Mouse (Mus musculus) spleen, adult 12 weeks (tissue): ENCODE results near the gene Ptpn5.

ENCODE experiments used
- DNase-seq: peaks from one replicate; pipeline ENCODE4 v3.0.0; 2022; ENCODE audit warnings: low spot score

Ptpn5 gene

GRCm38 (mm10) chr7:47111121-47111520 is 22.4 kb downstream of the Ptpn5 start:
- no peak for DNase-seq

- no peak for DNase-seq
These were observed 23.0 kb downstream of the Ptpn5 start for GRCm38 (mm10) chr7:47110511-47110910.

DNA sequence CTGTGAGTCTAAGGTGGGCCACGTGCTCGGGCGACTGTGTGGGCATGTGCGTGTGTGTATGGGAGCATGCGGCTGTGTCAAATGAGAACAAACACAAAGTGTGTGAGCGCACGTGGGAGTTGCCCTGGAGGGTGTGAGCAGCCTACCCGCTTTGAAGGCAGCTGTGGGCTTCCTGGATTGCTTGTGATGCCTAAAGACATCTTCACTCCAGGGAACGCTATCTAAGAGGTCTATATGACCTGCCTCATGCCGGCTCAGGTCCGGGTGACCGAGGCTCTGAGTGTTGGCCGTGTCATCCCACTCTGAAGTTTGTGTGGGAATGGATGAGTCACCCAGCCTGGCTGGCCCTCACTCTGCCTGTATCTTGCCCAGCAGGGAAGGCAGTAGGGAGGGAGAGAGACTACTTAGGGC is 24.7 kb downstream of the Ptpn5 start:
- DNase-seq, result no peak

DNA sequence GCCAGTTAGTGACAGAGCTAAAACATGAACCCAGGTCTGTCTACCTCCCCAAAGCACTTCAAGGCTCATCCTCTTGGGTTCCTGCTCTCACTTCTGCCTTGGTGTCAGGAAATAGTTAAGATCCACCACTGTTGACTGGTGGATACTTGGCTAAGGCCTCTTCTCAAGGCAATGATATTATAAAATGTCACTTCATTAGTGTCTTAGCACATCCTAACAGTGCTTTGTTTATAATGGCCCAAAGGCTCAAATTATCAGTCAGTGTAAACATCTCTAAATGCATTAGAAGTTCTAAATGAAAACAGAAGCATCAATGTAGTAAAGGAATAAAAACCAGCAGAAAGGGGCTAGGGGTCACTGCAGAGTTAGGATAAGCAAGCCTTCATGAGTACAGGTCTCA is 26.5 kb downstream of the Ptpn5 start:
- DNase-seq, result no peak

DNA sequence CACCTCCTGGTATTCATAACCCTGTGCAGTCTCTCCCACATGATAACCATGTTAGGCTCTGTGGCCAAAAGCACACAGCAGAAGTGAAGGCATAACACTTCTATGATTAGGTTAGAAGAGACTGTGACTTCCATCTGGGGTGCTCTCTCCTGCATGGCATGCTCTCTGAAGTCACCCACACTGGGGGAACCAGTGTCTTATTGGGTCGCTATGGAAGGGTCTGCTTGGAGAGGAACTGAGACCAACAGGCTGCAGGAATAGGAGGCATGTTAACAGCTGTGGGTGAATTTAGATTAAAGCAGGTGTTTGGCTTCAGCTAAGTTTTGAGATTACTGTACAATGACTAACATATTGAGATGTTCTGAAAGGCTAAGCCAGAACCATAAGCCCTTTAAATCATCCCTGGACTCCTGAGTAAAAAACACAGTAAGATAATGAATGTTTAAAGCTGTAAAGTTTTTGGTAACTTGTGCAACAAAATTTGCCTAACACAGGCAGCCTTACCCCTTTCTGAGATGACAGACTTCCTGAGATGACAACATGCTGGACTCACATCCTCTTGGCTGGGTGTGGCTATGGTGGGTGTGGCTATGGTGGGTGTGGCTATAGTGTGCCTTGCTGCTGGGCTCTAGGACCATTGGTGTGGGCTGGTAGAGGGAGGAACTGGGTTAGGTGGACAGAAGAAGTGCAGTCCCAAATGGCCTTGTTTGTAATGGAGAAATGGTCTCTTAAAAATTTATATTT is 29.6 kb downstream of the Ptpn5 start:
- no peak for DNase-seq

- DNase-seq, result no peak
These were observed 30.5 kb downstream of the Ptpn5 start for GRCm38 (mm10) chr7:47102970-47103369.

- no peak for DNase-seq
These were observed 32.9 kb downstream of the Ptpn5 start for GRCm38 (mm10) chr7:47100615-47101014.

- no peak for DNase-seq
These were observed 34.2 kb downstream of the Ptpn5 start for GRCm38 (mm10) chr7:47099306-47099705.

- DNase-seq, result no peak
These were observed 35.4 kb downstream of the Ptpn5 start for GRCm38 (mm10) chr7:47098044-47098443.

GRCm38 (mm10) chr7:47094969-47095368 is 38.5 kb downstream of the Ptpn5 start:
- no peak for DNase-seq

DNA sequence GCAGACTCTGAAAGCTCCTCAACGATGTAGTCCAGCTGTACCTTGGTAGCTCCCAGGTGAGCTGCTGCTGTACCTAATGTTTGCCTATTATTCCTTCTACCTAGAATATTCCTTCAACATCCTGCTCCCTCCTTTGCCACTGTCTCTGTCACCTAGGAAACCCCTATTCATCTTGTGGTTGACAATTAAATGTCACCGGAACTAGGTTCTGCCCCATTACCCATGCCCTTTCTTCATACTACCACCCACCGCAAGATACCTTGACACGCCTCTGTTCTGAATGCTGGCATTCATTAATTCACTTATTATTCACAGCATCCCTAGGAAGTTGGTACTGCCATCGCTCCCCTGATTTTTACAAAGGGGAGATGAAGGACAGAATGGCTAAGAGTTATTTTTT is 39.5 kb downstream of the Ptpn5 start:
- DNase-seq, result no peak

- no peak for DNase-seq
These were observed 48.4 kb downstream of the Ptpn5 start for GRCm38 (mm10) chr7:47085075-47085474.

DNA sequence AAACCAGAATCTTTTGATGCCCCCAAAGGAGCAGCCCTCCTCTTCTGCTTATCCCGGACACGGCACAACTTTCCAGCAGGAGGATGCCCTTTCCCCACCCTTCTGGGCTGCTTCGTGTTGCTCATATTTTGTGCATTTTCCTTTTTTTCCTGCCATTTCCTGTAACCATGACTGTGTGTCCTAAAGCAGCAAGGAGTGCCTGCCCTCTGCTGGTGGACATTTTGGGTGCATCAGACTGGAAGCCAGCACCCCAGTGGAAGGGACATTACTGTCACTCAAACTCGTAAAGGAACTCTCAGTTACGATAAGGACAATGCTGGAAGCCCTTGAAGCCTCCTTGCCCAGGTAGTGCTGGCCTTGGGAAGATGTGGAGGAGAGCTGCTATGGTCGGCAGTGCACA is 52.2 kb downstream of the Ptpn5 start:
- DNase-seq, result peak; percentile 22

GRCm38 (mm10) chr7:47080868-47081267 is 52.6 kb downstream of the Ptpn5 start:
- DNase-seq, result no peak

GRCm38 (mm10) chr7:47077451-47077850 is 56.0 kb downstream of the Ptpn5 start:
- DNase-seq, result peak; percentile 8

DNA sequence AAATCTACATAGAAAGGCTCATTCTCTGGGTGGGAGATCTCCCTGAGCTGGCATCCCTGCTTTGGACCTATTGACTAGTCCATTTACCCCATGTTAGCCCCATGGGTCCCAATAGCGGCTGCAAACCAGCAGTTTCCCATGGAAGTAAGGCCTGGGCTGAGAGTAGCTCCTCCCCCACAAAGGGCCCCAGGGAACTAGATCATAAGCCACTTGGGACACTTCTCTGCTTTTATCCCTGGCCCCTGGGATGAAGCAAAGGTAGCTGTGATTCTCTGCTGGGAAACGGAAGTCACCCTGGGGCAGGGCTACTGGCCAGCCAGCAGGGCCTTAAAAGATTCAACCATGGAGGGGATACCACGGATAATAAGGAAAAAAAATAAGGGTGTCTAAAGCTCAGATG is 56.8 kb downstream of the Ptpn5 start:
- no peak for DNase-seq

DNA sequence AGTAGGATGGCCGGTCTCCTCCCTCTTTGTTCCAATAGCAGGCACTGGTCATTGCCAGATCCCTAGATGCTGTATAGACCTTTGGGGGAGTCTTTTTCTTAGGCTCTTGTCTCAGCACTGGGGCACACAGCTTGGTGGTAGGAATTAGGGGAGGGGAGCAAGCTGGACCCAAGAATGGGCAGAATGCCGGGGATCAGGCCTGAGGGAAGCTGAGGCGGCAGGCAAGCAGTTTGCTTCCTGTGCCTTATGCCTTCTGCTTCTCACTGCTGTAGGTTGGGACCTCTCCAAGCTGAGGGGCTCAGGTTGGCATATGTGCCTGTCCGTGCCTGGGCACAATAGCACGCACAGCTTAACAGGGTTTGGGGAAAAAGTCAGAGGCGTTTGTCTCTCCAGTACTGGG is 57.3 kb downstream of the Ptpn5 start:
- no peak for DNase-seq

DNA sequence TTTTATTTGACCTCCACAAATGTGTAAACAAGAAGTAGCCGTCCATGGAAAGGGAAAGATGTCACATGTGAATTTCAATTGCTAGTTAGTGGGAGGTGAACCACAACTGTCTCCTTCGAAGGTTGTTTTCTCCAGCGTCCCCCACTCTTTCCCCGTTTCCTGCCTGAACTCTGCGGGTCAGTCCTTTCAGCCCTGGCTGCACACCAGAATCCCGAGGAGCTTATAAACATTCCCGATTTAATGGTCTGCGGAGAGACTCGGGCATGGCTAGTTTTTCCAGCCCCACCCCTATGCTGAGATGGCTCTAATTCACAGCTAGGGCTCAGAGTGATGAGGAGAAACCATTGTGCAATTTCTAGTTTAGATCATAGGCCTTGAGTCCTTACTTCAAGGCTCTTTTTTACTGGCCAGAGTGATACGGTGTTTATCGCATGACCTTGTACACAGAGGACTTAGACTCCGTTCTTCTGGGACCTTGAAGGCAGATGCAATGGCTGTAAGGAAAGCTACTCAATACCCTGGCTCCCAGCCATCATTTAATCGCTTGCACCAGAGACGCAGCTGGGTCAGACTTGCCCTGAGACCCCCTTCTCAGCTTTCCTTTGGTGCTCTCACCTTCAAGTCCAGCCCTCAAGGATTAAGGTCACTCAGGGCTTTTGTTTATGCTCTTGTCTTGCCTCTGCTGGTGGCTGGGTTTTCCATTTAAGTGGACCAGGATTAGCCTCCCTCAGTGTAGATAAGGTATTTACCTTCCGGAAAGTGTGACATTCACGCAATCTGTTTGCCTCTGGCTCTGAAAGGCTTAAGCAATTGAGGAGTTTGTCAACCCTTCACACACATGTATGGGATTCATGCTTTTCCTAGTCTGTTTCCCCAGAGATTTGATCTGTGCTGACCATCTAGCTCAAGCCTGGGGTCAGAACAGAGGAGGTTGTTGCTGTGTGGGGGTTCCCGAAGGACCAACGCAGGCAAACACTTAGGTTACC is 59.7 kb downstream of the Ptpn5 start:
- DNase-seq, result no peak

DNA sequence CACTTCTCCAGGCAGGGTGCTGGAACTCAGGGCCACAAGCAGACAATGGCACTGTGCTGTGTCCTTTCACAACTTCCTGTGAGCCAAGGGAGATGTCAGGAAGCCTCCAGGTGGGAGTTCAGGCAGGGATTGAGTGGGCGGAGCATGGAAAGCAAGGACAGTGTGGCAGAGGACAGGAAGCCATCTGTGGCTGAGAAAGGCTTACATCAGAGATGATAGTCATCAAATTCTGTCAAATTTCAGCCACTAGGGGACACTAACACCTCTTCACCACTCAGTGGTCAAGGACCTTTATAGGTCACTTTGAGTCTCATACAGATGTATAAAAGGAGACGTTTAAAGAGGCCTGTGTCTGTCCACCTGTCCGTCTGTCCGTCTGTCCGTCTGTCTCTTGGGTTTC is 60.9 kb downstream of the Ptpn5 start:
- DNase-seq, result no peak

DNA sequence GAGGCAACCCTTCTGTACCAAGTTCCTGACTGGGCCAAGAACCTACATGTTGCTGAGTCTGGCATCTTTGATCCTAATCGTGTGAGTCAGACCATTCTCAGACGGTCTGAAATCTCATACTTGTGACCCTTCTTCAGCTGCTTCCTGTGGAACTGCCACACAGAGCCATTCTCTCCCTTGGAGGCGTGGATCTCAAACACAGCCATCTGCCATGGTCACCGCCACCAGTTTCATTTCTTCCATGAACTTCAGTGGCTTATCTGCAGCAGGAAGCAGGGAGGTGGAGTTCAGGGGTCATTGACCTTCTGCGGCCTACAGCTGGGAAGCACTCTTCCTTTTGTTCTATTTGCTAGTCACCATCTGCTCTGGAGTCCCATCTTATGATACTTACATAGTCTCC is 65.6 kb downstream of the Ptpn5 start:
- DNase-seq, result no peak

DNA sequence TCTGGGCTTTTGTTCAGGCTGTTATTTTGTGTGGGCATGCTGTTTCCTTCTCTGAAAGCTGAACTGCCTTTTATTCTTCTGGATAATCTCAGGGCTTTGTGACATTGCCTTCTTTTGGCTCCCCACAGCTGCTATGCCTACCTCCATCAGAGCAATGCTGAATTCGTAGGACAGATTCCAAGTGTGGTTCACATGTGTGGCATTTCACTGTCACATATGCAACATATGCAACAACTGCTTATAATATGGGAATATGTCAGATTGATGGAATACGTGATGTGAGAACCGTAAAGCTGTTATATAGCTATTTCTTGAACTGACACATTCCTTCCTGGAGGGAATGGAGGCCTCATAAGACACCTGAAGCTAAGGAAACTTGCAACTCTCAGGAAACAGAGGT is 66.5 kb downstream of the Ptpn5 start:
- DNase-seq, result no peak

GRCm38 (mm10) chr7:47061560-47061959 is 71.9 kb downstream of the Ptpn5 start:
- DNase-seq, result no peak

DNA sequence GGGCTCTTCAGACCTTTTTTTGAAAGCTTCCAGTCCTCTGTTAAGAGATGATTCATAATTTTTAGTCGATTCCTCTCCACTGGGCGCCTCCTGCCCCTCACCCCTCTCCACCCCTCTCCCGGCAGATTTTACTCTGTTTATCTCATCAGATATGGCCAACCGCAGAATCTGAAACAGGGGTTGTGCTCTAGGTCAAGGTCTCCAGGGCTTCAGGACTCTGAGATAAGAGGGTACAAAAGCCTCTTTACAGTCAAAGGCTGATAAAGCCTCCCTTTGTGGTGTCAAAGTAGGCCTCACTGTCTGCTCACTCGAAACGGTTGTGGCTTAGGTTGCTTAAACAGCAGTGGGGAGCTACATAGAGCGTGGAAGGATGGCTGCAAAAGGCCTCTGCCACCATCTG is 74.1 kb downstream of the Ptpn5 start:
- DNase-seq, result no peak
